In the genomic region with DNA sequence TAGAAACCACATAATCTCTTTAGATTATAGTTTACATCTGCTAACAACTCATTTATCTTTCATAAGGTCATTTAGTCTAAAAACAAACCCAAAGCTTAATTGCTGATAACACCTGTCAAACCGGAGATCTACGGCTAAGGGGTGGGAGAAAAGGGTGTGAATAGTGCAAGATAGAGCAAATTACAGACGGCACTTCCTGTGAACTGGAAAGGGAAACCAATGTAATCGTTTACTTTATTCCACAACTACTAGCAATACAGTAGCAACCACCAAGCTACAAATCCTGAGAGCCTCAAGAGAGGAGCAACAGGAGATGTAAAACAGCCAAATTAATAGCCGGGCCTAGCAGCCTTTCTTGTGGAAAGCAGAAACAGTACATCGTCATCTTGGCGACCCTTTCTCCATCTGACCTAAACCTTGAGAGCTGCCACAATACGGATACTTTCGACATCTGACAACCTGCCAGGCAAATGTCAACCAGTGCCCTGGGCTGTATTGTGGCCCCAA, we compare ENCODE assay signal across 8 mouse cellular contexts. TPM values are rescaled to one million over a fixed set of nuclear protein-coding genes. Genes with fewer than 3 reads are reported as not detected.
DNase-seq lines count a peak whose midpoint lies in the region; ATAC-seq and TF ChIP-seq lines count a peak whose summit lies in the region.

No protein-coding gene starts in this region.

- no peak for TF ChIP-seq CTCF in ES-Bruce4 (IDR thresholded peaks at IDR 0.05; ENCODE audit: low read depth, low read length)

- H3K4me2 ChIP-seq in forebrain, embryonic 13.5 days = peak overlapping the region; percentile 62
- H3K4me2 ChIP-seq in limb, embryonic 13.5 days (replicated peaks) = peak overlapping the region; percentile 85
- peak overlapping the region; percentile 66 for H3K4me2 ChIP-seq in neural tube, embryonic 14.5 days (ENCODE audit: low read depth, low read length)

- H3K4me3 ChIP-seq in heart, embryonic 10.5 days = peak overlapping the region; percentile 84
- peak overlapping the region; percentile 94 for H3K4me3 ChIP-seq in ES-Bruce4 (ENCODE audit: low read depth, low read length)
- peak overlapping the region; percentile 60 for H3K4me3 ChIP-seq in forebrain, embryonic 13.5 days
- H3K4me3 ChIP-seq in limb, embryonic 13.5 days = peak overlapping the region; percentile 79
- peak overlapping the region; percentile 55 for H3K4me3 ChIP-seq in neural tube, embryonic 14.5 days (ENCODE audit: low read depth, low read length)

- H3K36me3 ChIP-seq in heart, embryonic 10.5 days = peaks cover 9% of the 10 kb centered on the region
- no peaks in the 10 kb centered on the region for H3K36me3 ChIP-seq in ES-Bruce4 (ENCODE audit: control insufficient read depth, insufficient read depth, low read length, poor library complexity, severe bottlenecking)
- peaks cover 7% of the 10 kb centered on the region for H3K36me3 ChIP-seq in forebrain, embryonic 13.5 days (ENCODE audit: poor library complexity, severe bottlenecking)
- H3K36me3 ChIP-seq in limb, embryonic 13.5 days = peaks cover 2% of the 10 kb centered on the region; the same call in 1 of the 2 replicates
- H3K36me3 ChIP-seq in neural tube, embryonic 14.5 days (ENCODE audit: control insufficient read depth, insufficient read depth, low read length) = no peaks in the 10 kb centered on the region

- no peak for TF ChIP-seq EP300 in ES-Bruce4 (IDR thresholded peaks at IDR 0.05; ENCODE audit: insufficient read depth, low read depth, low read length)

- no peak for ATAC-seq in forebrain, embryonic 13.5 days
- no peak for ATAC-seq in limb, embryonic 13.5 days (ENCODE audit: low FRiP score, low read depth)
- ATAC-seq in neural tube, embryonic 14.5 days (ENCODE audit: low read depth) = no peak

- WGBS in heart, embryonic 10.5 days = 13% methylated on average over 9 of the region's 9 CpGs
- WGBS in forebrain, embryonic 13.5 days = 22% methylated on average over 9 of the region's 9 CpGs
- WGBS in limb, embryonic 13.5 days = 15% methylated on average over 9 of the region's 9 CpGs
- WGBS in neural tube, embryonic 14.5 days = 22% methylated on average over 9 of the region's 9 CpGs

- H3K9me3 ChIP-seq in heart, embryonic 10.5 days = no peaks in the 10 kb centered on the region
- H3K9me3 ChIP-seq in ES-Bruce4 (replicated peaks; ENCODE audit: control insufficient read depth, insufficient read depth, low read length, poor library complexity, severe bottlenecking) = no peaks in the 10 kb centered on the region
- H3K9me3 ChIP-seq in forebrain, embryonic 13.5 days (replicated peaks) = no peaks in the 10 kb centered on the region
- H3K9me3 ChIP-seq in limb, embryonic 13.5 days = no peaks in the 10 kb centered on the region
- H3K9me3 ChIP-seq in neural tube, embryonic 14.5 days (ENCODE audit: control insufficient read depth, low read length) = no peaks in the 10 kb centered on the region

- no peaks in the 10 kb centered on the region for H3K27me3 ChIP-seq in heart, embryonic 10.5 days (ENCODE audit: insufficient read depth, poor library complexity, severe bottlenecking)
- no peaks in the 10 kb centered on the region for H3K27me3 ChIP-seq in ES-Bruce4 (ENCODE audit: control insufficient read depth, insufficient read depth, low read length, poor library complexity, severe bottlenecking)
- no peaks in the 10 kb centered on the region for H3K27me3 ChIP-seq in forebrain, embryonic 13.5 days
- no peaks in the 10 kb centered on the region for H3K27me3 ChIP-seq in limb, embryonic 13.5 days
- H3K27me3 ChIP-seq in neural tube, embryonic 14.5 days (ENCODE audit: control insufficient read depth, insufficient read depth, low read length) = no peaks in the 10 kb centered on the region

- peak overlapping the region; percentile 93 for H3K27ac ChIP-seq in heart, embryonic 10.5 days
- H3K27ac ChIP-seq in ES-Bruce4 (ENCODE audit: insufficient read depth, low read length) = no peak overlapping the region
- H3K27ac ChIP-seq in forebrain, embryonic 13.5 days = peak overlapping the region; percentile 74
- 0 out of 2 replicates have a peak overlapping the region, but pooled peaks have one; percentile 39 for H3K27ac ChIP-seq in limb, embryonic 13.5 days
- peak overlapping the region; percentile 52 for H3K27ac ChIP-seq in neural tube, embryonic 14.5 days (ENCODE audit: low read depth, low read length)

- no peak for DNase-seq in heart, embryonic 10.5 days (ENCODE audit: low spot score)
- no peak for DNase-seq in heart, adult 11 months
- DNase-seq in gastrocnemius, postnatal 25 days = no peak
- no peak for DNase-seq in cerebellum, adult 9-11 months

- H3K9ac ChIP-seq in ES-Bruce4 (ENCODE audit: low read depth, poor library complexity, severe bottlenecking) = peak overlapping the region; percentile 62
- peak overlapping the region; percentile 80 for H3K9ac ChIP-seq in forebrain, embryonic 13.5 days
- H3K9ac ChIP-seq in limb, embryonic 13.5 days = peak overlapping the region; percentile 79
- H3K9ac ChIP-seq in neural tube, embryonic 14.5 days (replicated peaks; ENCODE audit: low read depth, low read length) = peak overlapping the region; percentile 58

- TF ChIP-seq POLR2A in ES-Bruce4 (IDR thresholded peaks at IDR 0.05; ENCODE audit: insufficient read depth, low read length) = no peak

- H3K4me1 ChIP-seq in heart, embryonic 10.5 days = peaks cover 10% of the 10 kb centered on the region; the same call in 1 of the 2 replicates
- peaks cover 2% of the 10 kb centered on the region for H3K4me1 ChIP-seq in ES-Bruce4 (ENCODE audit: control insufficient read depth, insufficient read depth, low read length)
- peaks cover 25% of the 10 kb centered on the region for H3K4me1 ChIP-seq in forebrain, embryonic 13.5 days
- H3K4me1 ChIP-seq in limb, embryonic 13.5 days = peaks cover 11% of the 10 kb centered on the region; the same call in 1 of the 2 replicates
- peaks cover 7% of the 10 kb centered on the region; the same call in 1 of the 2 replicates for H3K4me1 ChIP-seq in neural tube, embryonic 14.5 days (ENCODE audit: control insufficient read depth, insufficient read depth, low read length)

RNA-seq across cellular contexts. Expression of gene Slc25a12, which starts 0.9 kb away (rescaled TPM):
- polyA plus RNA-seq in heart, embryonic 10.5 days (2016; fragmentation: Nextera tagmentation; extraction: Ambion mirVana) = 47.0 and 86.1 TPM in 2 replicates
- polyA plus RNA-seq in ES-Bruce4 (2011; ENCODE audit: insufficient read depth, insufficient read length, low read depth, missing spikeins) = 80.0 and 89.2 TPM in 2 replicates
- polyA plus RNA-seq in forebrain, embryonic 13.5 days (2015; fragmentation: Nextera tagmentation; extraction: Ambion mirVana) = 63.3 and 66.5 TPM in 2 replicates
- polyA plus RNA-seq in limb, embryonic 13.5 days (2015; fragmentation: Nextera tagmentation; extraction: Ambion mirVana) = 33.3 and 36.8 TPM in 2 replicates
- 110 and 129 TPM in 2 replicates for polyA plus RNA-seq in neural tube, embryonic 14.5 days (2014; fragmentation: Nextera tagmentation; extraction: Ambion mirVana)
- 100 to 1,000 TPM; 407 to 424 TPM for total RNA-seq in gastrocnemius, postnatal 25 days (2021)

RNA-seq across cellular contexts. Expression of gene Hat1, which starts 22.1 kb away (rescaled TPM):
- polyA plus RNA-seq in heart, embryonic 10.5 days (2016; fragmentation: Nextera tagmentation; extraction: Ambion mirVana) = 161 and 182 TPM in 2 replicates
- 659 and 692 TPM in 2 replicates for polyA plus RNA-seq in ES-Bruce4 (2011; ENCODE audit: insufficient read depth, insufficient read length, low read depth, missing spikeins)
- 155 and 156 TPM in 2 replicates for polyA plus RNA-seq in forebrain, embryonic 13.5 days (2015; fragmentation: Nextera tagmentation; extraction: Ambion mirVana)
- polyA plus RNA-seq in limb, embryonic 13.5 days (2015; fragmentation: Nextera tagmentation; extraction: Ambion mirVana) = 120 and 122 TPM in 2 replicates
- polyA plus RNA-seq in neural tube, embryonic 14.5 days (2014; fragmentation: Nextera tagmentation; extraction: Ambion mirVana) = 41.6 and 42.1 TPM in 2 replicates
- total RNA-seq in gastrocnemius, postnatal 25 days (2021) = 10 to 100 TPM; 13.1 to 16.7 TPM
